Mouse (Mus musculus): Measurements from ENCODE around the gene Prkab1.
A peak's percentile ranks its signal among the peaks of the same experiment; 100 is the strongest.

The Prkab1 gene

GRCm38 (mm10) chr5:115980537-115980936 lies 43.8 kb downstream of the Prkab1 start:
- no peak for DNase-seq (ENCODE audit: low read depth, low spot score)

GRCm38 (mm10) chr5:115979134-115979696 lies 45.1 kb downstream of the Prkab1 start:
- DNase-seq (ENCODE audit: low read depth, low spot score) = no peak

DNA sequence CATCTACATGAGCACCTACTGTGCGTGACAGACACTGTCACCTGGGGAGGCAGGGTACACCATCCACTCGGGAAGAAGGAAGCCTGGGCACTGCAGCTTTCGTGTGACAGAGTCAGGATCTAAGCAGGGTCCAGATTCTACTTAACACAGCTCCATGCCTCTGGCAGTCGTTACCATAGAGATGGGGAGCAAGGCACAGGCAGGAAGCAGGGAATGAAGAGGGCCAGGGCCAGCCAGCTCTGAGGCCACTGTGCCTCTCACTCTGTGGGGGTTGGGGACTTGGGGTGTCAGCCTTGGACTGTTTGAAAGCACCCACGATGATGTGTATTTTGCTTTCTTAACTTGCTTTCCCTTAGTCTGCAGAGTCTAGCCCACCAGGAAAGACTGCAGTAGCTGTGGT lies 46.1 kb downstream of the Prkab1 start:
- no peak for DNase-seq (ENCODE audit: low read depth, low spot score)

- peak; percentile 4 for DNase-seq (ENCODE audit: low read depth, low spot score)
These were observed 46.6 kb downstream of the Prkab1 start for GRCm38 (mm10) chr5:115977757-115978156.

GRCm38 (mm10) chr5:115977266-115977665 lies 47.0 kb downstream of the Prkab1 start:
- DNase-seq (ENCODE audit: low read depth, low spot score) = no peak

GRCm38 (mm10) chr5:115976446-115976845 lies 47.9 kb downstream of the Prkab1 start:
- no peak for DNase-seq (ENCODE audit: low read depth, low spot score)

DNA sequence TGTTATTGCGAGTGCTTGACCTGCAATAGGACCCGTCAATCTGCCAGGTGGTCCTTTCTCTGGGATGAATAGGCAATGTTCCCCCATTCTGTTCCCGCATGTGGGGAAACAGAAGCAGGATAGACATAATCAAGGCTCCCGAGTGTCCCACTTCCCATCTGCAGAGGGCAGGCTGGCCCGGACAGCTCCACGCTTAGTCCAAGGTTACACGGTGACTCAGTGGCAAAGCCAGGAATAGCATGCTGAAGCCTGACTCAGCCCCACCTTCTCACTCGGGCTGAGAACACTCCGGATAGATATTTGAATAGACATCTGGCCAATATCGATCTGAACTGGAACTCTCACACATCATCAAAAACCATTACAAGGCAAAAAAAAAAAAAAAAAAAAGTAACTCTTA lies 48.6 kb downstream of the Prkab1 start:
- DNase-seq (ENCODE audit: low read depth, low spot score) = no peak

DNA sequence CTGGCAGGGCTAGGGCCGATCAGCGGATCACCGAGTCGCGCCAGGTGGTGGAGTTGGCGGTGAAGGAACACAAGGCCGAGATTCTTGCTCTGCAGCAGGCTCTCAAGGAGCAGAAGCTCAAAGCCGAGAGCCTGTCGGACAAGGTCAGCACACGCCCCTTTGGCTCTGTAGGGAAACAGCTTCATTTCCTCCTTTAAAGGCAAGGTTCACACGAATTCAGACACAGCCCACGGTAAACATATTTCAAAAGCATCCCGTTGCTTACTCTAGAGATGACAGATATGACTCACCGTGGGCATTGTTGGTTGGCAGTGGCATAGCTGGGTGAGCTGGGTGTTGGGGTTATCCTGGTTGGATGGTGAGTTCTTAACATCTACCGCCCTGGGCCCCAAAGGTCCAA lies 53.1 kb downstream of the Prkab1 start:
- DNase-seq (ENCODE audit: low read depth, low spot score) = no peak
